Mouse (Mus musculus): ENCODE data around the gene D930048N14Rik.
"Not testable (repeated sequence)": the region's sequence is repeated elsewhere in the genome, so short reads cannot be mapped to it uniquely, and the experiment has no call there.

The D930048N14Rik gene

GRCm38 (mm10) chr11:51650691-51651515 is at the start of gene D930048N14Rik, which contains the start of gene N4bp3:
D930048N14Rik (plus strand) TSS chr11:51650954.
N4bp3 (minus strand) TSS chr11:51650842.
- peak; percentile 88 to 92 for DNase-seq

GRCm38 (mm10) chr11:51602253-51602652 is 48.5 kb upstream of the D930048N14Rik start:
- DNase-seq: no peak

- peak; percentile 92 to 95 for DNase-seq
Observed at GRCm38 (mm10) chr11:51605602-51606446, 44.9 kb upstream of the D930048N14Rik start.

- peak; percentile 97 to 98 for DNase-seq
Observed at GRCm38 (mm10) chr11:51606447-51607095, 44.2 kb upstream of the D930048N14Rik start, which contains the start of gene Hnrnpab. Hnrnpab (minus strand) TSS chr11:51606847.

DNA sequence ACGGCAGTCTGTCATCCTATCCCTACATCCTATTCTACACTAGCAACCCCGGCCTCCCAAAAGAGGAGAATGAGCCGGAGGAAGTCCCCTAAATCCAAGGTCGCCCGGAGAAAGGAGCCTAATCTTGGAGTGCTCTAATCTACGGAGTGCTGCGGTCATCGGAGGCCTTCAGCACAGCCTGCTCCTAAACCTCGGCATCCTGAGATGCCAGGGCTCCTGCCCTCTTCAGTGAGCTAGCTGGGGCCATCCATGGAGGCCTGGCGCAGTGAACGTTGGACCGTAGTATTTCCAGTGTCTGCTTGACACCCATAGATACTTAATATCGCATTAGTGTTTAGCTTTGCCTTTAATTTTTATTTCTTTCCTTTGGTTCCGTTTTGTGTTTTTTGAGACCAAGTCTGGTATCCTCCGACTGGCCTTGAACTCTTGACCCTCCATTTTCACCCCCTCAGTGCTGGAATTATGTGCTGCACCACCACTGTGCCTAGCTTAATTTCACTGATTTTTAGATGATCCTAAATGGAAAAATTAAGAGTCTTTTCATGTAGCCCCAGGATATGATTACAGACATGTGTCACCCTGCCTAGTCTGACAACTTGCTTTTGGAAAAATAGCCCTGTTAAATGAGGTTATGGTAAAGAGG is 43.5 kb upstream of the D930048N14Rik start:
- DNase-seq: no peak

DNA sequence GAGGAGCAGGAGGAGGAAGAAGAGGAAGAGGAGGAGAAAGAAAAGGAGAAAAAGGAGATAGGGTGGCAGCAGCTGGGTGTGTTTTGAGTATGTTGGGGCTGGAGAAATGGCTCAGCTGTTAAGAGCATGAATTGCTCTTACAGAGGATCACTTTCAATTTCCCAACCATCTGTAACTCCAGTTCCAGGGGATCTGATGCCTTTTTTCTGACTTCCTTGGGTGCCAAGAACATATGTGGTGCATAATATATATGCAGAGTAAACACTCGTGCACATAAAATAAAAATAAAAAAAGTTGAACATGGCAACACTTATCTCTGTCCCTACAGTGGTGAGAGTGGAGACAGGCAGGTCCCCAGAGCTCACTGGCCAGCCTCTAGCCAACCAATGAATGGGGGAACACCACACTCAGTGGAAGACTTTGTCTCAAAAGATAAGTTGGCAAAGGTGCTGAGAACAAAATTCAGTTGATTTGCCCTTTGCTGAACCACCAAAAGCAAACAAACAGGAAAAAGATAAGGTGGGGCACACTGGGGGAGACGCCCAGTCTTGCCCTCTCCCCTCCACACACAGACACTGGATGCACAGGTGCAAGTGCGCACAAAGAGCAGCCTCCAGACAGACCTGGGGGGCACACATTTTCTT is 41.4 kb upstream of the D930048N14Rik start:
- no peak for DNase-seq

DNA sequence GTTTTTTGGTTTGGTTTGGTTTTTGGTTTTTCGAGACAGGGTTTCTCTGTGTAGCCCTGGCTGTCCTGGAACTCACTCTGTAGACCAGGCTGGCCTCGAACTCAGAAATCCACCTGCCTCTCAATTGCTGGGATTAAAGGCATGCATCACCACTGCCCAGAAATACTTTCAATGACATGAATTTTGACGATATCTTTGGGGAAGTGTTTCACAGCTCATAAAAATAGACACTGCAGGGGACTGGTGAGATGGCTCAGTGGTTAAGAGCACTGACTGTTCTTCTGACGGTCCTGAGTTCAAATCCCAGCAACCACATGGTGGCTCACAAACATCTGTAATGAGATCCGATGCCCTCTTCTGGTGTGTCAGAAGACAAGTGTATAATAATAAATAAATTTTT is 40.8 kb upstream of the D930048N14Rik start:
- not testable (repeated sequence) for DNase-seq

DNA sequence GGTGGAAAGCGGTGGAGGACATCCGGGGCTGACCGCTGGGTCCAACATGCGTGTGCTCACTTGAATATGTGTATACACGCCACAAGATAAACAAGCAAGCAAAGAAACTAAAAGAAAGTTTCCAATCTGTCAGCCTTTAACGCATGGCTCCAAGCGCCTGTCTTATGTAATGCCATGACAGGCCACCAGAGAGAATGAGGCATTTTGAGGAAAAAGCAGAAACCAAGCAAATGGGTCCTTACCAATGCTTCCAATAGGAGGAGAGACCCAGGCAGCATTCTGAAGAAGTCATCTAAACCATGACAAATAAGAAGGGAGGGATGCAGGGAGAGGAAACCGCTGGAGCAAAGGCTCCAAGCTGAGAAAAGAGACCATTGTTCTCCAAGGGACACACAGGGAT is 36.5 kb upstream of the D930048N14Rik start:
- DNase-seq: no peak

DNA sequence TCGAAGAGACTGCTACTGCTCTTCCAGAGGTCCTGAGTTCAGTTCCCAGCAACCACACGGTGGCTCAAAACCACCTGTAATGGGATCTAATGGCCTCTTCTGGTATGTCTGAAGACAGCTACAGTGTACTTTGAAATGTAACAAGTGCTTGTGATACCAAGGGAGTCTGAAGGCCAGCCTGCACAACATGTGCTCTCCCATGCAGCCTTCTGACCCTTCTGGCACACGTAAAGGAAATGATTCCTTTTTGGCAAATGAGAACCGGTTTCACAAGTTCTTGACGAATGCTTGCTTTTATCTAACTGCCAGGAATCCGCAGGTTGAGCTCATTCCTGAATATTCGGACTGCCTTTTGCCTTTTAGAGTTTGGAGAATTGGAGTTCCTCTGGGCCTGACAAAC is 35.6 kb upstream of the D930048N14Rik start:
- peak in 1 of 2 experiments; percentile 25 for DNase-seq

GRCm38 (mm10) chr11:51615601-51616000 is 35.2 kb upstream of the D930048N14Rik start:
- DNase-seq: peak; percentile 83

DNA sequence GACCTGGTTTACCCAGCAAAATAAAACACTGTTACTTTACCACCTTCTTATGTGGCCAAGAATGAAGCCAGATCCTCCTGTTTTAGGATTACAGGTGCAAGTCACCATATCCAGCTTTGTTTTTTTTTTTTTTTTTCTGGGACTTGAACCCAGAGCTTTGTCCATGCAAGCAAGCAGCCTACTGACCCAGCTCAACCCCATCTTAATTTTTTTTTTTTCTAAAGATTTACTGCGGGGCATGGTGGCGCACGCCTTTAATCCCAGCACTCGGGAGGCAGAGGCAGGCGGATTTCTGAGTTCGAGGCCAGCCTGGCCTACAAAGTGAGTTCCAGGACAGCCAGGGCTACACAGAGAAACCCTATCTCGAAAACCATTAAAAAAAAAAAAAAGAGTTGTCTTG is 34.6 kb upstream of the D930048N14Rik start:
- DNase-seq: not testable (repeated sequence)

GRCm38 (mm10) chr11:51617693-51618092 is 33.1 kb upstream of the D930048N14Rik start:
- DNase-seq: peak in 1 of 2 experiments; percentile 83

GRCm38 (mm10) chr11:51618894-51619408 is 31.8 kb upstream of the D930048N14Rik start:
- no peak for DNase-seq

DNA sequence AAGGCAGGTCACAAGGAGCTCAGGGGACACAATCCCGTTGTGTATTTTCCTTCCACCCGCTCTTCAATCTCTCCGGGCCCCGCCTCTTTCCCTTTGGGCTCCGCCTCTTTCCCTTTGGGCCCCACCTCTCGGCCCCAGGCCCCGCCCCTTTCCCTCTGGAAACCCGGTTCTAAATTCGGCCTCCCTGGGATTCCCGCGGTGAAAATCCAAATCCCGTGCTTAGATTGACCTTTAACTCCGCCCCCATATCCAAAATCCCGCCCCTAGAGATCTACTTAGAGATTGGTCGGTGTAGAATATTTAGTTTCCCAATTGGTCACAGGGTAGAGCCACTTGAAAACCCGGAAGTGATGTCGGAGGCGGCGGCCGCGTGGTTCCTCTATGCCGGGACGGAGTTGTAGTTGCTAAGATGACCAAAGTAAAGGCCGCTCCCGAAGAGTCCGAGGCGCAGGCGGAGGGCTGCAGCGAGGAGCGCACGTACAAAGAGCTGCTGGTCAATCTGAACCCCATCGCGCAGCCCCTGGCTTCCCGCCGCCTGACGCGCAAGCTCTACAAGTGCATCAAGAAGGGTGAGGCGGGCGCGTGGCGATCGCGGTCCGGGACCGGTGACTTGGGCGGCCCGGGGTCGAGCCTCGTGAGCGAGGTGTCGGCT is 31.2 kb upstream of the D930048N14Rik start, which contains the start of gene Nhp2:
Gene Nhp2, plus strand, starts transcription at position 327 of the 652 bp plus-strand sequence.
- peak; percentile 94 to 98 for DNase-seq

DNA sequence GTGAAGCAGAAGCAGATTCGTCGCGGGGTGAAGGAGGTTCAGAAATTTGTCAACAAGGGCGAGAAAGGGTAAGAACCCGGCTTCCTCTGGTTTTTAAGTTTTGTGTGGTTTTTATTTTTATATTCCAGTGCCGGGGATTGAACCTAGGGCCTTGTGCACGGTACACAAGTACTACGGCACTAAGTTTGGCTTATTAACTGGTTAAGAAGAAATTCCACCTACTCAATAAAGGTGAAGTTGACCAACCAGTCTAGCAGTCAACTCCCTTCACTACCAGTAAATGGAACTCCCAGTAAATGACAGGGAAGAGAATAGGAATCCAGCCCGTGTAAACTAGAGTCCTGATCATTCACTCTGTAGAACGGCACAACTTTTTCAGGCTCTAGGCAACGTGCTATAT is 30.7 kb upstream of the D930048N14Rik start:
- DNase-seq: no peak

- DNase-seq: no peak
Observed at GRCm38 (mm10) chr11:51621776-51622175, 29.0 kb upstream of the D930048N14Rik start.

- DNase-seq: peak in 1 of 2 experiments; percentile 35
Observed at GRCm38 (mm10) chr11:51622971-51623491, 27.7 kb upstream of the D930048N14Rik start.

DNA sequence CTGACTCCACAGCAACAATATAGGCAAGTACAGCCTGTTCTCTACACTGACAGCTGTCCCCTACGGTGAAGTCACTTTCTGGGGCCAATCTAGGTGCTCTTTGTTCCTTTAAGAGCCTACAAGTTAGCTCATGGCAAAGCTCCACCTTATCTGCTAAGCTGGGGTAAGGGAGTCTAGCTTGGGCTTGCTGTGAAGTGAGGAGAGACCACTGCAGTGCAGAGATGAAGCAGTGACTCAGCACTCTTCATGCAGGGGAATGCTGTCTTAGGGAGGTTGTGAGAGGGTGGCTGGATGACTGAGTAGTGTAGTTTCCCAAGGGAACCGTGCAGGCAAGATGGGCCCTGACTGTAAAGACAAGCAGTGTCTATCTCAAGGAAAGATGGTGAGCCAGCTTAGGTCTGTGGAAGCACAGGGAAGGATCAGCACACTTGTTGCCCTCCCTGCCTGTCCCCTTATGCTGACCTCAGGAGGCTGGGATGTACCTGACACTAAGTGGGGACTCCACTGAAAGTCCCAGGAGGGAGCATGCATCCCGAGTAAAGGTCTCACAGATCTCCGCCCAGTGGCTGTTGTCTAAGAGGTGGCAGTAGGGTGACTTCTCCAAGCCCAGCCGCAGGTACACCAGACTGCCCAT is 25.4 kb upstream of the D930048N14Rik start:
- DNase-seq: peak in 1 of 2 experiments; percentile 16

GRCm38 (mm10) chr11:51627425-51627824 is 23.3 kb upstream of the D930048N14Rik start:
- DNase-seq: no peak

GRCm38 (mm10) chr11:51627907-51628306 is 22.8 kb upstream of the D930048N14Rik start:
- DNase-seq: peak in 1 of 2 experiments; percentile 16
